Mouse (Mus musculus) ES-Bruce4 (cell line): Measurements from ENCODE around the gene Ifi213.
"Not testable (repeated sequence)": the region's sequence is repeated elsewhere in the genome, so short reads cannot be mapped to it uniquely, and the experiment has no call there.

Experiments used
- CTCF ChIP-seq: IDR thresholded peaks from one replicate; pipeline ENCODE4 v1.8.1; 2011; ENCODE audit warnings: low read depth, low read length
- EP300 ChIP-seq: IDR thresholded peaks from 2 replicates; pipeline ENCODE4 v1.6.1; 2011; ENCODE audit warnings: low read depth, low read length; ENCODE audit not compliant: insufficient read depth
- POLR2A ChIP-seq: IDR thresholded peaks from one replicate; pipeline ENCODE4 v1.8.1; 2011; ENCODE audit warnings: low read length; ENCODE audit not compliant: insufficient read depth

- TF ChIP-seq EP300, CTCF, POLR2A: not testable (repeated sequence)
These were observed 63.3 kb downstream of the Ifi213 start, which contains the start of gene Ifi214 for GRCm38 (mm10) chr1:173535791-173536190.
